21 mouse cellular contexts compared by ENCODE assay signal in the genomic region with DNA sequence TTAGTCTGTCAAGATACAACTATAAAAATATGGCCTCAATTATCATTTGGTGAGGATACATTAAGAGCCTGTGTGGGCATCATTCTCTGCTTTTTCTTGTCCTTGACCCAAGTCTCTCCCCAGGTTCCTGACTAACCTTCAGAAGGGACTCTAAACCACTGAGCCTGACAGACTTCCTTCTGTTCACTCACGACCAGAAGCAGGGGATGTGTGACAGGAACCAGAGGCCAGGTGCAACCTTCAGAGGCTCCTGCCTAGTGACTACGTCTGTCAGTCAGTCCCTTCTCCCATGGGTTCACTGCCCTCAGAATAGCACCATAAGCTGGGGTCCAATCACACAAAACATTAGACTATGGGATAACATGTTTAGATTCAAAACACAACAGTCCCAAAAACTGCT. TPM values are rescaled to one million over a fixed set of nuclear protein-coding genes. Genes with fewer than 3 reads are reported as not detected.
DNase-seq lines count a peak whose midpoint lies in the region; ATAC-seq lines count a peak whose summit lies in the region.
"Had no signal": no experiment of that assay in that cellular context is flagged by ENCODE, and none has a peak within 500 bp of the region (broad histone marks: within the 10 kb centered on the region; RNA-seq: fewer than 3 reads in every experiment).

No protein-coding gene starts in this region.

- intact Hi-C loops in heart, postnatal 10 days (cut with DNase I) = no loop called here

- DNase-seq in heart, postnatal 4 days = peak; percentile 1
- DNase-seq in heart, postnatal 10 days = no peak
- peak; percentile 61 for DNase-seq in thymus, postnatal 0 days (ENCODE audit: low spot score)
- no peak for DNase-seq in thymus, adult 18-20 months
- DNase-seq in thymus, postnatal 25 days = peak; percentile 21
- DNase-seq in embryo, embryonic 9.5 days (ENCODE audit: extremely low spot score) = no peak
- DNase-seq: adrenal gland, adult 2 months; adrenal gland, postnatal 14 days; cerebellum, adult 11 months; cerebellum, adult 2 months; cerebellum, adult 9-11 months; cerebellum, postnatal 25 days; gastrocnemius, postnatal 10 days; gastrocnemius, postnatal 36 days; heart, postnatal 14 days had no signal

- no peak for ATAC-seq in erythroblast, adult 5-6 weeks (replicated peaks; ENCODE audit: low FRiP score, poor library complexity, severe bottlenecking)
- ATAC-seq: CD4-positive, CD25-positive, alpha-beta regulatory T cell, adult 4 months; forebrain, embryonic 13.5 days; forebrain, embryonic 16.5 days; hindbrain, postnatal 0 days; inflammation-experienced regulatory T-cells, adult 6 months had no signal

RNA-seq across cellular contexts. Expression of a gene that starts 16.3 kb away (rescaled TPM):
- under 1 TPM; 0.57 to 0.61 TPM for total RNA-seq in heart, postnatal 4 days (2021)
- under 1 TPM; 0.41 to 0.62 TPM for total RNA-seq in heart, postnatal 10 days (2021)
- polyA plus RNA-seq in thymus, postnatal 0 days (2015; fragmentation: Nextera tagmentation; extraction: Ambion mirVana) = 19.1 and 23.8 TPM in 2 replicates
- 4.6 and 9.6 TPM in 2 replicates for total RNA-seq in erythroblast, adult 5-6 weeks (2015; ENCODE audit: low replicate concordance)
- 2.4 and 9.2 TPM in 2 replicates for total RNA-seq in erythroblast, adult 5-6 weeks (2017; ENCODE audit: low replicate concordance)

Comparison
In these comparisons a context has a peak if more than half of its experiments do, and no peak if none do; other contexts are left out.
1. DNase-seq: peak in heart, postnatal 4 days (single experiment), thymus, postnatal 0 days (single experiment) and thymus, postnatal 25 days (single experiment); none in heart, postnatal 10 days (0 of 2), thymus, adult 18-20 months (0 of 2) and embryo, embryonic 9.5 days (single experiment).